Comparison of ENCODE assay signal across 8 mouse cellular contexts in genomic region chr4:120667555-120667954, GRCm38 (mm10). TPM values are rescaled to one million over a fixed set of nuclear protein-coding genes. Genes with fewer than 3 reads are reported as not detected.
DNase-seq lines count a peak whose midpoint lies in the region; ATAC-seq and TF ChIP-seq lines count a peak whose summit lies in the region.

No protein-coding gene starts in this region.

- peak overlapping the region; percentile 46 for H3K9ac ChIP-seq in neural tube, embryonic 15.5 days (replicated peaks)

- H3K27ac ChIP-seq in limb, embryonic 10.5 days: no peak overlapping the region; the same call in 1 of the 2 replicates
- H3K27ac ChIP-seq in neural tube, embryonic 15.5 days (replicated peaks): no peak overlapping the region

- ATAC-seq in erythroblast, adult 5-6 weeks (replicated peaks; ENCODE audit: low FRiP score, poor library complexity, severe bottlenecking): peak; percentile 8; the same call in 1 of the 2 replicates
- ATAC-seq in neural tube, embryonic 15.5 days (ENCODE audit: low FRiP score): no peak

- TF ChIP-seq POLR2A in lung, adult 2 months (IDR thresholded peaks at IDR 0.05; ENCODE audit: borderline replicate concordance, extremely low read depth, low read depth, low read length): no peak

- H3K4me1 ChIP-seq in lung, adult 2 months (ENCODE audit: control insufficient read depth, insufficient read depth, low read length): peaks cover 4% of the 10 kb centered on the region
- H3K4me1 ChIP-seq in limb, embryonic 10.5 days: peaks cover 29% of the 10 kb centered on the region
- H3K4me1 ChIP-seq in neural tube, embryonic 15.5 days: peaks cover 25% of the 10 kb centered on the region

- no peak for DNase-seq in lung, adult 2 months
- no peak for DNase-seq in lung, postnatal 36 days
- no peak for DNase-seq in limb, embryonic 10.5 days (ENCODE audit: low spot score)
- DNase-seq in embryo, embryonic 10 days (ENCODE audit: low spot score): no peak
- DNase-seq in adrenal gland, adult (ENCODE audit: inconsistent age in 2 of 2, low spot score in 1 of 2): no peak
- DNase-seq in adrenal gland, postnatal 10 days: no peak

- H3K27me3 ChIP-seq in limb, embryonic 10.5 days (ENCODE audit: low read depth, poor library complexity, severe bottlenecking): peaks cover 72% of the 10 kb centered on the region
- H3K27me3 ChIP-seq in neural tube, embryonic 15.5 days (replicated peaks): peaks cover 39% of the 10 kb centered on the region

- H3K4me2 ChIP-seq in neural tube, embryonic 15.5 days: peak overlapping the region; percentile 93

- H3K9me3 ChIP-seq in limb, embryonic 10.5 days (replicated peaks): no peaks in the 10 kb centered on the region
- H3K9me3 ChIP-seq in neural tube, embryonic 15.5 days (replicated peaks): no peaks in the 10 kb centered on the region

- peak overlapping the region; percentile 40 for H3K4me3 ChIP-seq in lung, adult 2 months (replicated peaks; ENCODE audit: extremely low read depth, low read depth, low read length)
- H3K4me3 ChIP-seq in limb, embryonic 10.5 days: peak overlapping the region; percentile 63
- H3K4me3 ChIP-seq in neural tube, embryonic 15.5 days (replicated peaks): peak overlapping the region; percentile 46

- no peak for TF ChIP-seq CTCF in lung, adult 2 months (IDR thresholded peaks at IDR 0.05; ENCODE audit: insufficient read depth, low read length)

- 44% methylated on average over 10 of the region's 10 CpGs for WGBS in lung, adult 2 months
- WGBS in limb, embryonic 10.5 days: 13% methylated on average over 10 of the region's 10 CpGs
- 15% methylated on average over 10 of the region's 10 CpGs for WGBS in neural tube, embryonic 15.5 days

- no peaks in the 10 kb centered on the region for H3K36me3 ChIP-seq in limb, embryonic 10.5 days
- no peaks in the 10 kb centered on the region for H3K36me3 ChIP-seq in neural tube, embryonic 15.5 days

RNA-seq across cellular contexts. Expression of gene Cited4, which starts 1.2 kb away (rescaled TPM):
- 5.8 and 9.3 TPM in 2 replicates for polyA plus RNA-seq in lung, adult 2 months (2012; rRNA removed)
- 1.7 and 2.5 TPM in 2 replicates for total RNA-seq in erythroblast, adult 5-6 weeks (2015; ENCODE audit: low replicate concordance)
- 5.4 and 7.0 TPM in 2 replicates for total RNA-seq in erythroblast, adult 5-6 weeks (2017; ENCODE audit: low replicate concordance)
- polyA plus RNA-seq in limb, embryonic 10.5 days (2016; fragmentation: Nextera tagmentation; extraction: Ambion mirVana): 9.1 and 14.2 TPM in 2 replicates
- polyA plus RNA-seq in neural tube, embryonic 15.5 days (2015; fragmentation: Nextera tagmentation; extraction: Ambion mirVana): 1.4 and 2.1 TPM in 2 replicates
- total RNA-seq in adrenal gland, postnatal 10 days (2021): 1 to 10 TPM; 3.2 to 7.4 TPM
